Mouse (Mus musculus) CD4-positive, CD25-positive, alpha-beta regulatory T cell, adult 4 months (primary cell): ENCODE data around the gene Alg6. TPM values are rescaled to one million over a fixed set of nuclear protein-coding genes. Genes with fewer than 3 reads are reported as not detected.

Experiments
- polyA plus RNA-seq, 2 experiments: library from polyadenylated mRNA; unstranded; fragments of 100-300 nt; shearing (Covaris generic); gene quantifications; one replicate each; pipeline ENCODE4 v1.2.1; 2017

The Alg6 gene
- polyA plus RNA-seq, 2 experiments from 2014 or later, result 8.5 to 10.7 TPM

Other genes with a start within 250 kb of the Alg6 start
- not detected for gene Foxd3, start 59.4 kb upstream of the Alg6 start, polyA plus RNA-seq
- 1 to 10 TPM; 3.6 to 6.9 TPM for gene Efcab7, start 113.5 kb downstream of the Alg6 start, polyA plus RNA-seq
- gene Pgm1, start 213.8 kb downstream of the Alg6 start, polyA plus RNA-seq, result 10 to 100 TPM; 34.0 to 59.5 TPM
- 10 to 100 TPM; 24.6 to 34.0 TPM for gene Itgb3bp, start 214.1 kb downstream of the Alg6 start, polyA plus RNA-seq